Mouse (Mus musculus): ENCODE results near the gene Slc16a13. TPM values are rescaled to one million over a fixed set of nuclear protein-coding genes. Genes with fewer than 3 reads are reported as not detected.
A peak's percentile ranks its signal among the peaks of the same experiment; 100 is the strongest.

Slc16a13 gene
- polyA plus RNA-seq, 1 experiment from 2014 or later = 4.8 TPM

MicroRNAs within 50 kb of the gene (microRNA counts, 519-probe panel; counts per million panel counts)
- microRNA mmu-miR-195 (114 counts per million), microRNA mmu-miR-497 (114 counts per million)

Small RNAs within 50 kb of the gene (microRNA-seq; reads per million reads assigned to microRNA genes)
- gene Mir195a (322 reads per million, percentile 65 among the genes with 10 or more reads in this experiment), gene Mir497 (not detected), gene Mir497b (not detected)

Other genes with a start within 250 kb of the Slc16a13 start
- gene Ctdnep1, start 239.9 kb downstream of the Slc16a13 start, polyA plus RNA-seq (2015; fragmentation: Nextera tagmentation; extraction: Ambion mirVana) = 8.7 and 10.1 TPM in 2 replicates
- 84.9 and 86.9 TPM in 2 replicates for gene Elp5, start 238.5 kb downstream of the Slc16a13 start, polyA plus RNA-seq (2015; fragmentation: Nextera tagmentation; extraction: Ambion mirVana)
- 259 and 294 TPM in 2 replicates for gene Gabarap, start 229.9 kb downstream of the Slc16a13 start, polyA plus RNA-seq (2015; fragmentation: Nextera tagmentation; extraction: Ambion mirVana)
- gene Phf23, start 225.3 kb downstream of the Slc16a13 start, polyA plus RNA-seq (2015; fragmentation: Nextera tagmentation; extraction: Ambion mirVana) = 29.8 and 32.7 TPM in 2 replicates
- 6.4 and 7.4 TPM in 2 replicates for gene Dvl2, start 220.5 kb downstream of the Slc16a13 start, polyA plus RNA-seq (2015; fragmentation: Nextera tagmentation; extraction: Ambion mirVana)
- gene Acadvl, start 205.7 kb downstream of the Slc16a13 start, polyA plus RNA-seq (2015; fragmentation: Nextera tagmentation; extraction: Ambion mirVana) = 83.7 and 87.2 TPM in 2 replicates
- gene Dlg4, start 204.1 kb downstream of the Slc16a13 start, polyA plus RNA-seq (2015; fragmentation: Nextera tagmentation; extraction: Ambion mirVana) = 1.1 and 1.2 TPM in 2 replicates
- 1.4 and 1.8 TPM in 2 replicates for gene Asgr1, start 167.0 kb downstream of the Slc16a13 start, polyA plus RNA-seq (2015; fragmentation: Nextera tagmentation; extraction: Ambion mirVana)
- gene Asgr2, start 128.4 kb downstream of the Slc16a13 start, polyA plus RNA-seq (2015; fragmentation: Nextera tagmentation; extraction: Ambion mirVana) = 5.2 and 5.7 TPM in 2 replicates
- 1.2 and 1.3 TPM in 2 replicates for gene Mgl2, start 90.7 kb downstream of the Slc16a13 start, polyA plus RNA-seq (2015; fragmentation: Nextera tagmentation; extraction: Ambion mirVana)
- gene Clec10a, start 64.9 kb downstream of the Slc16a13 start, polyA plus RNA-seq (2015; fragmentation: Nextera tagmentation; extraction: Ambion mirVana) = 0.27 and 0.32 TPM in 2 replicates
- gene Slc16a11, start 8.3 kb downstream of the Slc16a13 start, polyA plus RNA-seq (2015; fragmentation: Nextera tagmentation; extraction: Ambion mirVana) = 0.73 and 0.83 TPM in 2 replicates
- gene Bcl6b, start 8.7 kb upstream of the Slc16a13 start, polyA plus RNA-seq (2015; fragmentation: Nextera tagmentation; extraction: Ambion mirVana) = 1.6 and 1.8 TPM in 2 replicates
- gene 0610010K14Rik, start 16.9 kb upstream of the Slc16a13 start, polyA plus RNA-seq (2015; fragmentation: Nextera tagmentation; extraction: Ambion mirVana) = 82.5 and 85.7 TPM in 2 replicates
- gene Gm21988, start 18.8 kb upstream of the Slc16a13 start, polyA plus RNA-seq (2015; fragmentation: Nextera tagmentation; extraction: Ambion mirVana) = 6.5 and 7.1 TPM in 2 replicates
- 155 and 175 TPM in 2 replicates for gene Rnasek, start 18.8 kb upstream of the Slc16a13 start, polyA plus RNA-seq (2015; fragmentation: Nextera tagmentation; extraction: Ambion mirVana)
- 19.5 and 21.6 TPM in 2 replicates for gene Alox12, start 34.3 kb upstream of the Slc16a13 start, polyA plus RNA-seq (2015; fragmentation: Nextera tagmentation; extraction: Ambion mirVana)
- gene Alox12e, start 101.6 kb upstream of the Slc16a13 start, polyA plus RNA-seq (2015; fragmentation: Nextera tagmentation; extraction: Ambion mirVana) = 0.06 and 0.10 TPM in 2 replicates
- 1.1 TPM in 2 replicates for gene Alox15, start 131.0 kb upstream of the Slc16a13 start, polyA plus RNA-seq (2015; fragmentation: Nextera tagmentation; extraction: Ambion mirVana)
- gene Pelp1, start 189.0 kb upstream of the Slc16a13 start, polyA plus RNA-seq (2015; fragmentation: Nextera tagmentation; extraction: Ambion mirVana) = 19.0 and 21.0 TPM in 2 replicates
- 13.0 and 14.9 TPM in 2 replicates for gene Arrb2, start 211.6 kb upstream of the Slc16a13 start, polyA plus RNA-seq (2015; fragmentation: Nextera tagmentation; extraction: Ambion mirVana)
- gene Med11, start 230.9 kb upstream of the Slc16a13 start, polyA plus RNA-seq (2015; fragmentation: Nextera tagmentation; extraction: Ambion mirVana) = 17.2 and 19.1 TPM in 2 replicates
- gene Zmynd15, start 238.4 kb upstream of the Slc16a13 start, polyA plus RNA-seq (2015; fragmentation: Nextera tagmentation; extraction: Ambion mirVana) = 0.07 and 0.17 TPM in 2 replicates
- gene Cxcl16, start 238.9 kb upstream of the Slc16a13 start, polyA plus RNA-seq (2015; fragmentation: Nextera tagmentation; extraction: Ambion mirVana) = 0.70 and 1.4 TPM in 2 replicates